Mouse (Mus musculus) adrenal gland, adult 8-10 months (tissue): ENCODE data around the gene Acod1. TPM values are rescaled to one million over a fixed set of nuclear protein-coding genes. Genes with fewer than 3 reads are reported as not detected.

Source experiments
- DNase-seq: peaks from one replicate; pipeline ENCODE4 v3.0.0; 2022
- total RNA-seq, 4 experiments: library from RNA; stranded (reverse); gene quantifications; 2 replicates each; pipeline ENCODE4 v1.2.4; 2022

The Acod1 gene
- total RNA-seq, 4 experiments from 2014 or later, result 0.20 TPM; not detected in 3

- DNase-seq, result no peak
Observed at GRCm38 (mm10) chr14:103072731-103073130, 26.0 kb downstream of the Acod1 start.

- DNase-seq, result no peak
Observed at GRCm38 (mm10) chr14:103073825-103074224, 27.0 kb downstream of the Acod1 start.

- DNase-seq, result no peak
Observed at GRCm38 (mm10) chr14:103075166-103075565, 28.4 kb downstream of the Acod1 start.

- no peak for DNase-seq
Observed at GRCm38 (mm10) chr14:103077272-103078005, 30.7 kb downstream of the Acod1 start.

GRCm38 (mm10) chr14:103078006-103078912 lies 31.5 kb downstream of the Acod1 start:
- DNase-seq, result no peak

GRCm38 (mm10) chr14:103079209-103079977 lies 32.6 kb downstream of the Acod1 start:
- DNase-seq, result no peak

- no peak for DNase-seq
Observed at GRCm38 (mm10) chr14:103085840-103086533, 39.2 kb downstream of the Acod1 start.

- no peak for DNase-seq
Observed at GRCm38 (mm10) chr14:103086671-103087324, 40.0 kb downstream of the Acod1 start.

GRCm38 (mm10) chr14:103087846-103088245 lies 41.1 kb downstream of the Acod1 start:
- no peak for DNase-seq

- no peak for DNase-seq
Observed at GRCm38 (mm10) chr14:103088624-103089023, 41.8 kb downstream of the Acod1 start.

- DNase-seq, result no peak
Observed at GRCm38 (mm10) chr14:103093236-103093635, 46.5 kb downstream of the Acod1 start.

- no peak for DNase-seq
Observed at GRCm38 (mm10) chr14:103093670-103094069, 46.9 kb downstream of the Acod1 start.

- DNase-seq, result no peak
Observed at GRCm38 (mm10) chr14:103095036-103095435, 48.3 kb downstream of the Acod1 start.

- no peak for DNase-seq
Observed at GRCm38 (mm10) chr14:103095826-103096225, 49.0 kb downstream of the Acod1 start.

GRCm38 (mm10) chr14:103096621-103097020 lies 49.8 kb downstream of the Acod1 start:
- DNase-seq, result peak; percentile 56

- DNase-seq, result no peak
Observed at GRCm38 (mm10) chr14:103098213-103098586, 51.4 kb downstream of the Acod1 start.

- peak; percentile 79 for DNase-seq
Observed at GRCm38 (mm10) chr14:103098587-103099235, 51.9 kb downstream of the Acod1 start.

- DNase-seq, result peak; percentile 96
Observed at GRCm38 (mm10) chr14:103099238-103099933, 52.6 kb downstream of the Acod1 start, which contains the start of gene Fbxl3. Gene Fbxl3, minus strand, starts transcription at chr14:103099566.

GRCm38 (mm10) chr14:103100296-103100695 lies 53.5 kb downstream of the Acod1 start:
- DNase-seq, result no peak

- no peak for DNase-seq
Observed at GRCm38 (mm10) chr14:103101171-103101570, 54.4 kb downstream of the Acod1 start.
